Mouse (Mus musculus) limb, embryonic 11.5 days (tissue): ENCODE data around the gene Raet1d. TPM values are rescaled to one million over a fixed set of nuclear protein-coding genes. Genes with fewer than 3 reads are reported as not detected.
A peak's percentile ranks its signal among the peaks of the same experiment; 100 is the strongest.
"Not testable (repeated sequence)": the region's sequence is repeated elsewhere in the genome, so short reads cannot be mapped to it uniquely, and the experiment has no call there.

Source experiments
- ATAC-seq: fragments of 200-750 bp; cut with Nextera tagmentation; 2 replicates; pipeline ENCODE4 v1.8.0; 2017; ENCODE audit warnings: low read depth; ENCODE audit not compliant: insufficient number of reproducible peaks, low FRiP score, low TSS enrichment
- DNase-seq: peaks from one replicate; pipeline ENCODE4 v3.0.0-alpha.2; 2015; ENCODE audit warnings: low spot score
- H3K27ac ChIP-seq: fragments of 300-500 bp; sonication (generic); replicated peaks from 2 replicates; pipeline ENCODE4 v1.5.1; 2014; ENCODE audit warnings: low read depth, mild to moderate bottlenecking, low read length
- H3K27me3 ChIP-seq: fragments of 300-500 bp; sonication (generic); 2 replicates; pipeline ENCODE4 v1.6.1; 2014; ENCODE audit warnings: mild to moderate bottlenecking, low read length, mixed read lengths; ENCODE audit not compliant: control insufficient read depth, insufficient read depth
- H3K36me3 ChIP-seq: fragments of 300-500 bp; sonication (generic); 2 replicates; pipeline ENCODE4 v1.6.1; 2014; ENCODE audit warnings: mild to moderate bottlenecking, low read length, moderate library complexity, mixed read lengths; ENCODE audit not compliant: control insufficient read depth, insufficient read depth
- H3K4me1 ChIP-seq: fragments of 300-500 bp; sonication (generic); 2 replicates; pipeline ENCODE4 v1.6.1; 2014; ENCODE audit warnings: low read length, mixed read lengths; ENCODE audit not compliant: control insufficient read depth, insufficient read depth
- H3K4me2 ChIP-seq: fragments of 300-500 bp; sonication (generic); 2 replicates; pipeline ENCODE4 v1.6.1; 2014; ENCODE audit warnings: low read depth, mild to moderate bottlenecking, moderate library complexity; ENCODE audit not compliant: severe bottlenecking
- H3K4me3 ChIP-seq: fragments of 300-500 bp; sonication (generic); 2 replicates; pipeline ENCODE4 v1.5.1; 2014; ENCODE audit warnings: low read depth, low read length
- H3K9ac ChIP-seq: fragments of 300-500 bp; sonication (generic); 2 replicates; pipeline ENCODE4 v1.6.1; 2014; ENCODE audit warnings: mild to moderate bottlenecking, low read length
- H3K9me3 ChIP-seq: fragments of 300-500 bp; sonication (generic); 2 replicates; pipeline ENCODE4 v1.6.1; 2016; ENCODE audit warnings: low read length; ENCODE audit not compliant: control insufficient read depth
- WGBS: fragments of 180-500 bp; shearing (Covaris S2); extraction: QIAGEN DNeasy Blood & Tissue Kit; methylation state at CpG from one replicate; pipeline ENCODE4 v1.1.7; 2014; 5-methylcytosine and 5-hydroxymethylcytosine counted together
- polyA plus RNA-seq: library from polyadenylated mRNA; unstranded; fragments of >200 nt; fragmentation: Nextera tagmentation; extraction: Ambion mirVana; gene quantifications from 2 replicates; pipeline ENCODE4 v1.2.1, GENCODE M21; 2014

Gene Raet1d
- polyA plus RNA-seq, 1 experiment from 2014 or later: 20.8 TPM

GRCm38 (mm10) chr10:22362466-22362865 lies 2.1 kb downstream of the Raet1d start:
- H3K9ac ChIP-seq, H3K27me3 ChIP-seq, H3K27ac ChIP-seq, H3K36me3 ChIP-seq, H3K4me1 ChIP-seq, ATAC-seq, H3K4me3 ChIP-seq, H3K9me3 ChIP-seq, H3K4me2 ChIP-seq, DNase-seq: not testable (repeated sequence)
- WGBS: 84% methylated on average over 2 of the region's 2 CpGs

- not testable (repeated sequence) for H3K36me3 ChIP-seq, H3K4me1 ChIP-seq, DNase-seq, H3K4me3 ChIP-seq, H3K9ac ChIP-seq, H3K27me3 ChIP-seq, H3K4me2 ChIP-seq, H3K27ac ChIP-seq, ATAC-seq, H3K9me3 ChIP-seq
- 71% methylated on average over 2 of the region's 2 CpGs for WGBS
Observed at GRCm38 (mm10) chr10:22364915-22365314, 4.6 kb downstream of the Raet1d start.

- peak; percentile 32 for DNase-seq
Observed at GRCm38 (mm10) chr10:22381226-22381625, 20.9 kb downstream of the Raet1d start.

GRCm38 (mm10) chr10:22390146-22390545 lies 29.8 kb downstream of the Raet1d start:
- WGBS: 91% methylated on average over 7 of the region's 7 CpGs
- H3K36me3 ChIP-seq, H3K4me1 ChIP-seq, ATAC-seq, H3K27me3 ChIP-seq, H3K4me2 ChIP-seq, H3K9me3 ChIP-seq, H3K4me3 ChIP-seq, H3K9ac ChIP-seq, H3K27ac ChIP-seq, DNase-seq: not testable (repeated sequence)

More at GRCm38 (mm10) chr10:22381226-22381625, 20.9 kb downstream of the Raet1d start:
- ATAC-seq: peak; percentile 70
- not testable (repeated sequence) for H3K27ac ChIP-seq, H3K27me3 ChIP-seq, H3K9me3 ChIP-seq, H3K4me3 ChIP-seq, H3K36me3 ChIP-seq, H3K9ac ChIP-seq, H3K4me1 ChIP-seq
- peak overlapping the region; percentile 17; the same call in 1 of the 2 replicates for H3K4me2 ChIP-seq
- WGBS: 2% methylated on average over 5 of the region's 10 CpGs

GRCm38 (mm10) chr10:22391616-22392015 lies 31.3 kb downstream of the Raet1d start:
- not testable (repeated sequence) for DNase-seq, H3K4me2 ChIP-seq, H3K9me3 ChIP-seq, H3K27ac ChIP-seq, H3K4me3 ChIP-seq, H3K27me3 ChIP-seq, H3K9ac ChIP-seq, ATAC-seq, H3K36me3 ChIP-seq, H3K4me1 ChIP-seq
- WGBS: 90% methylated on average over 2 of the region's 5 CpGs

- not testable (repeated sequence) for DNase-seq, ATAC-seq, H3K36me3 ChIP-seq, H3K9me3 ChIP-seq, H3K9ac ChIP-seq, H3K27me3 ChIP-seq, H3K4me1 ChIP-seq, H3K27ac ChIP-seq, H3K4me3 ChIP-seq, H3K4me2 ChIP-seq
- no CpG with 5 or more reads among the region's 2 CpGs for WGBS
Observed at GRCm38 (mm10) chr10:22393028-22393824, 32.9 kb downstream of the Raet1d start.

- not testable (repeated sequence) for DNase-seq, H3K4me2 ChIP-seq, H3K36me3 ChIP-seq, H3K27ac ChIP-seq, ATAC-seq, H3K9me3 ChIP-seq, H3K9ac ChIP-seq, H3K4me1 ChIP-seq, H3K27me3 ChIP-seq, H3K4me3 ChIP-seq
- WGBS: 40% methylated on average over 1 of the region's 1 CpGs
Observed at GRCm38 (mm10) chr10:22396680-22397079, 36.3 kb downstream of the Raet1d start.

GRCm38 (mm10) chr10:22402225-22402917 lies 42.0 kb downstream of the Raet1d start:
- not testable (repeated sequence) for H3K9ac ChIP-seq, H3K4me3 ChIP-seq, H3K36me3 ChIP-seq, H3K9me3 ChIP-seq, H3K4me1 ChIP-seq, H3K27ac ChIP-seq, H3K4me2 ChIP-seq, H3K27me3 ChIP-seq
- DNase-seq: peak; percentile 76
- 3% methylated on average over 8 of the region's 11 CpGs for WGBS
- ATAC-seq: peak; percentile 57; the same call in 1 of the 2 replicates
